In genomic region chr17:34398058-34398710, GRCm38 (mm10) we compare ENCODE assay signal across 7 mouse cellular contexts. TPM values are rescaled to one million over a fixed set of nuclear protein-coding genes. Genes with fewer than 3 reads are reported as not detected.
DNase-seq lines count a peak whose midpoint lies in the region; ATAC-seq lines count a peak whose summit lies in the region.

No protein-coding gene starts in this region.

- H3K36me3 ChIP-seq in forebrain, embryonic 15.5 days: no peaks in the 10 kb centered on the region
- H3K36me3 ChIP-seq in hindbrain, embryonic 15.5 days: no peaks in the 10 kb centered on the region
- no peaks in the 10 kb centered on the region for H3K36me3 ChIP-seq in megakaryocyte, embryonic 14.5 days (replicated peaks; ENCODE audit: low read length)

- peak overlapping the region; percentile 98 for H3K27ac ChIP-seq in forebrain, embryonic 15.5 days (replicated peaks)
- H3K27ac ChIP-seq in hindbrain, embryonic 15.5 days (replicated peaks): peak overlapping the region; percentile 97

- DNase-seq in NIH3T3 (ENCODE audit: low read depth): peak; percentile 66
- peak; percentile 67 for DNase-seq in c-Kit-positive CD71-positive TER-119-negative erythroid progenitor cells, embryonic 14.5 days (ENCODE audit: low read depth)
- peak; percentile 53 to 56 for DNase-seq in left cerebral cortex, adult 18-20 months (ENCODE audit: low spot score in 2 of 2)
- DNase-seq in skeletal muscle tissue, adult 2 months (ENCODE audit: low read depth, low spot score): peak; percentile 80

- no peaks in the 10 kb centered on the region for H3K27me3 ChIP-seq in forebrain, embryonic 15.5 days
- H3K27me3 ChIP-seq in hindbrain, embryonic 15.5 days: no peaks in the 10 kb centered on the region
- H3K27me3 ChIP-seq in megakaryocyte, embryonic 14.5 days (replicated peaks): peaks cover 44% of the 10 kb centered on the region

- no peaks in the 10 kb centered on the region for H3K4me1 ChIP-seq in forebrain, embryonic 15.5 days
- H3K4me1 ChIP-seq in hindbrain, embryonic 15.5 days (replicated peaks): peaks cover 4% of the 10 kb centered on the region; the same call in 1 of the 2 replicates
- H3K4me1 ChIP-seq in megakaryocyte, embryonic 14.5 days: peaks cover 23% of the 10 kb centered on the region

- H3K9me3 ChIP-seq in forebrain, embryonic 15.5 days: no peaks in the 10 kb centered on the region
- H3K9me3 ChIP-seq in hindbrain, embryonic 15.5 days: no peaks in the 10 kb centered on the region
- H3K9me3 ChIP-seq in megakaryocyte, embryonic 14.5 days: peaks cover 16% of the 10 kb centered on the region

- H3K4me2 ChIP-seq in forebrain, embryonic 15.5 days (replicated peaks): peak overlapping the region; percentile 60
- peak overlapping the region; percentile 61 for H3K4me2 ChIP-seq in hindbrain, embryonic 15.5 days

- 10% methylated on average over 9 of the region's 9 CpGs for WGBS in forebrain, embryonic 15.5 days
- 14% methylated on average over 9 of the region's 9 CpGs for WGBS in hindbrain, embryonic 15.5 days

- no peak overlapping the region; the same call in 1 of the 2 replicates for H3K9ac ChIP-seq in forebrain, embryonic 15.5 days (replicated peaks)
- H3K9ac ChIP-seq in hindbrain, embryonic 15.5 days: peak overlapping the region; percentile 69; the same call in 1 of the 2 replicates

- peak; percentile 85 for ATAC-seq in forebrain, embryonic 15.5 days (replicated peaks)
- peak; percentile 83 for ATAC-seq in hindbrain, embryonic 15.5 days (ENCODE audit: low FRiP score, low read depth)

- H3K4me3 ChIP-seq in forebrain, embryonic 15.5 days: peak overlapping the region; percentile 64
- H3K4me3 ChIP-seq in hindbrain, embryonic 15.5 days: peak overlapping the region; percentile 51
- peak overlapping the region; percentile 90 for H3K4me3 ChIP-seq in megakaryocyte, embryonic 14.5 days (replicated peaks)

RNA-seq across cellular contexts. Expression of gene BC051142, which starts 0.4 kb away (rescaled TPM):
- 1.5 and 3.3 TPM in 2 replicates for polyA plus RNA-seq in forebrain, embryonic 15.5 days (2015; fragmentation: Nextera tagmentation; extraction: Ambion mirVana)
- 4.8 and 5.5 TPM in 2 replicates for polyA plus RNA-seq in hindbrain, embryonic 15.5 days (2015; fragmentation: Nextera tagmentation; extraction: Ambion mirVana)
- total RNA-seq in left cerebral cortex, adult 18-20 months (2021): 1 to 10 TPM; 2.1 to 4.4 TPM
- polyA plus RNA-seq in megakaryocyte, embryonic 14.5 days (2012; ENCODE audit: insufficient read depth, low replicate concordance): not detected in 2 replicates

RNA-seq across cellular contexts. Expression of gene Btnl1, which starts 21.3 kb away (rescaled TPM):
- not detected in 2 replicates for polyA plus RNA-seq in forebrain, embryonic 15.5 days (2015; fragmentation: Nextera tagmentation; extraction: Ambion mirVana)
- polyA plus RNA-seq in hindbrain, embryonic 15.5 days (2015; fragmentation: Nextera tagmentation; extraction: Ambion mirVana): not detected in 2 replicates
- total RNA-seq in left cerebral cortex, adult 18-20 months (2021): not detected
- polyA plus RNA-seq in megakaryocyte, embryonic 14.5 days (2012; ENCODE audit: insufficient read depth, low replicate concordance): not detected in 2 replicates

RNA-seq across cellular contexts. Expression of gene Btnl2, which starts 43.6 kb away (rescaled TPM):
- polyA plus RNA-seq in forebrain, embryonic 15.5 days (2015; fragmentation: Nextera tagmentation; extraction: Ambion mirVana): 0.06 TPM in 1 of 2 replicates, not detected in the other
- polyA plus RNA-seq in hindbrain, embryonic 15.5 days (2015; fragmentation: Nextera tagmentation; extraction: Ambion mirVana): 0.05 TPM in 1 of 2 replicates, not detected in the other
- total RNA-seq in left cerebral cortex, adult 18-20 months (2021): under 1 TPM; 0.63 to 0.68 TPM
- not detected in 2 replicates for polyA plus RNA-seq in megakaryocyte, embryonic 14.5 days (2012; ENCODE audit: insufficient read depth, low replicate concordance)

Comparison
In these comparisons a context has a peak if more than half of its experiments do, and no peak if none do; other contexts are left out.
1. Peak in every context shown above with its lines: DNase-seq, ATAC-seq, H3K4me3 ChIP-seq and H3K27ac ChIP-seq.